Mouse (Mus musculus): ENCODE results near the gene Rpusd1.

Rpusd1 gene

DNA sequence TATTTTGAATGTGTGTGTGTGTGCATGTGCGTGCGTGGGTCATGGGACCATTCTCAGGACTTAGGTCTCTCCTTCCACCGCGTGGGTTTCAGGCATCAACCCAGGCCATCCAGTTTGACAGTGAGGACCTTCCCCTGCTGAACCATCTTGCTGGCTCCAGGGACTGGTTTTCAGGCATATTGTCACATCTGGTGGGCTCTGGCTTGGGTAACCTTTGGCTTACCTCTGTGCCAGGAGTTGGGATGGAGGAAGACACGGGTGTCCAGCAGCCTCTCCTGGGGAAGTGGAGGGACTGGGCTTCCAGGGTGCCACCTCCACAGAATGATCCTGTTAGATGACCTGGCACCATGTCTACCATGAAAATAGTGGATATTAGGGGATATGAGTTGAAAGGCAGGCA is 50.5 kb downstream of the Rpusd1 start:
- intact Hi-C loops (cut with DNase I), result no loop called here

Small RNAs within 50 kb of the gene (microRNA-seq; reads per million reads assigned to microRNA genes)
- gene Gm25083 (0 reads per million in 2 experiments), gene Mir6966 (0.34 to 0.37 reads per million in 2 experiments)

Data from adrenal gland (tissue).